Mouse (Mus musculus) heart, embryonic 16.5 days (tissue): ENCODE data around the gene Fastkd1. TPM values are rescaled to one million over a fixed set of nuclear protein-coding genes. Genes with fewer than 3 reads are reported as not detected.
A peak's percentile ranks its signal among the peaks of the same experiment; 100 is the strongest.

Experiments
- ATAC-seq: fragments of 200-750 bp; cut with Nextera tagmentation; replicated peaks from 2 replicates; pipeline ENCODE4 v1.8.0; 2017; ENCODE audit warnings: moderate number of reproducible peaks; ENCODE audit not compliant: insufficient read depth, low FRiP score; ENCODE audit errors: extremely low read depth
- H3K27ac ChIP-seq: fragments of 300-500 bp; sonication (generic); 2 replicates; pipeline ENCODE4 v1.5.1; 2014; ENCODE audit warnings: mild to moderate bottlenecking, low read length, control low read depth, moderate library complexity
- H3K27me3 ChIP-seq: fragments of 300-500 bp; sonication (generic); 2 replicates; pipeline ENCODE4 v1.6.1; 2014; ENCODE audit warnings: low read length, mixed read lengths; ENCODE audit not compliant: control insufficient read depth, insufficient read depth
- H3K36me3 ChIP-seq: fragments of 300-500 bp; sonication (generic); 2 replicates; pipeline ENCODE4 v1.6.1; 2014; ENCODE audit not compliant: control insufficient read depth, insufficient read depth
- H3K4me1 ChIP-seq: fragments of 300-500 bp; sonication (generic); 2 replicates; pipeline ENCODE4 v1.6.1; 2014; ENCODE audit warnings: low read length, mixed read lengths; ENCODE audit not compliant: control insufficient read depth, insufficient read depth
- H3K4me2 ChIP-seq: fragments of 300-500 bp; sonication (generic); 2 replicates; pipeline ENCODE4 v1.6.1; 2014; ENCODE audit warnings: low read depth, mild to moderate bottlenecking, control low read depth, low read length
- H3K4me3 ChIP-seq: fragments of 300-500 bp; sonication (generic); 2 replicates; pipeline ENCODE4 v1.5.1; 2014; ENCODE audit warnings: mild to moderate bottlenecking, control low read depth, low read length
- H3K9ac ChIP-seq: fragments of 300-500 bp; sonication (generic); 2 replicates; pipeline ENCODE4 v1.6.1; 2014; ENCODE audit warnings: low read length, control low read depth
- H3K9me3 ChIP-seq: fragments of 300-500 bp; sonication (generic); replicated peaks from 2 replicates; pipeline ENCODE4 v1.6.1; 2016; ENCODE audit warnings: low read length; ENCODE audit not compliant: control insufficient read depth
- WGBS: fragments of 180-500 bp; shearing (Covaris S2); extraction: QIAGEN DNeasy Blood & Tissue Kit; methylation state at CpG from one replicate; pipeline ENCODE4 v1.1.7; 2014; 5-methylcytosine and 5-hydroxymethylcytosine counted together
- polyA plus RNA-seq: library from polyadenylated mRNA; unstranded; fragments of >200 nt; fragmentation: Nextera tagmentation; extraction: Ambion mirVana; gene quantifications from 2 replicates; pipeline ENCODE4 v1.2.1, GENCODE M21; 2015

The Fastkd1 gene
- polyA plus RNA-seq, 1 experiment from 2014 or later: 21.2 TPM

DNA sequence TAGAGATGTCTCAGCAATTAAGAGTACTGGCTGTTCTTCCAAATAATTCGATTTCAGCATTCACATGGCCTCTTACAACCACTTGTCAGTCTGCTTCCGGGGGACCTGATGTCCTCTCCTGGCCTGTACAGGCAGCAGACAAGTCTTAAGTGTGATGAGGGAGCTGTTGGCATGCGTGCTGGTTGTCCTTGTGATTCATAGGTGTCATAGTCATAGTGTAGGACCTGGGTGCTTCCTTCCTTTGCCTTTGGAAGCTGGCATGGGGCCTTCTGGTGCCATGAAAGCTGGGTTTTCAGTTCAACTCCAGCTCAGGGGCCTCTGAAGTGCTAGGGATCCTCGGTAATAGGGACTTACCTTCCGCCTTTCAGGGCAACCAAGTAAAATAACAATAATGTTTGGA, 810 bp upstream of the Fastkd1 start:
- 71% methylated on average over 5 of the region's 5 CpGs for WGBS

DNA sequence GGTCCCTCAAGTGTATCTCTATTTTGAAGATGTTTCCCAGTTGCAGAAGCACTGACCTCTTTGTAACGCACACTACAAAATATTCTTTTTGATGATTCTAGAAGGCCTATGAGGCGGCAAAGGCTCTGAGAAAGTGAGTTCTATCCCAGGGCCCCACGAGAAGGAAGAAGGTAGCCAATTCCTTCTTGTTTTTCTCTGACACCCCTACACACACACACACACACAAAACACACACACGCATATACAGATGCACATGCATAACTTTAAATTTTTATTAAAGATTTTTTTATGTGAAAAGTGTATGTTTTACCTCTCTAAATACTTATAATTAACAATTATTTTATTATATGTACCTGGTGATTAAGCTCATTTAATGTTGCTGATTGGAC, 304 bp upstream of the Fastkd1 start:
- no peak for ATAC-seq
- Histone ChIP-seq H3K9ac (no peak overlapping the region), H3K27me3 (no peaks in the 10 kb centered on the region), H3K4me1 (peaks cover 2% of the 10 kb centered on the region), H3K36me3 (peaks cover 7% of the 10 kb centered on the region; the same call in 1 of the 2 replicates), H3K27ac (no peak overlapping the region), H3K9me3 (no peaks in the 10 kb centered on the region), H3K4me2 (peak overlapping the region; percentile 73), H3K4me3 (peak overlapping the region; percentile 96)
- WGBS: 24% methylated on average over 4 of the region's 4 CpGs

More for the DNA sequence above, 810 bp upstream of the Fastkd1 start:
- no peak for ATAC-seq
- no peak overlapping the region for H3K4me3 ChIP-seq
- no peaks in the 10 kb centered on the region for H3K9me3 ChIP-seq
- H3K4me2 ChIP-seq: no peak overlapping the region
- H3K9ac ChIP-seq: no peak overlapping the region
- H3K27me3 ChIP-seq: no peaks in the 10 kb centered on the region
- peaks cover 2% of the 10 kb centered on the region for H3K4me1 ChIP-seq
- no peak overlapping the region for H3K27ac ChIP-seq
- H3K36me3 ChIP-seq: peaks cover 7% of the 10 kb centered on the region; the same call in 1 of the 2 replicates

DNA sequence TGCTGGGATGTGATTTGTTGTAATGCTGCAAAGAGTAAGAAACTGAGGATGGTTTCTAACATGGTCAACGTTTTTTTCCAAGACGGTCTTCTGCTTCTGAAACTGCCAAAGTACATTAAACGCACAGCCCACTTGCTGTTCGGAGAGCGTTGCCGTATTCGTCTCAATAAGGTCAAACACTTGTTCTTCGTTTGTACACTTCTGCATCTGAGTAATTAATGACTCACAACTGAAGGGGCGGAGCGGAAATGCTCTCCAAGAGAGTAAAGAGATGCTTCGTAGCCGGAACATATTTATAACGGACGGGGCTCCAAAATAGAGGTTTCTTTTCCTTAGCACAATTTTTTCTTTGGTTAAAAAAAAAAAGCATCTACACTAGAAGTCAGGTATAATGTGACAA, 1.1 kb downstream of the Fastkd1 start:
- no peaks in the 10 kb centered on the region for H3K27me3 ChIP-seq
- ATAC-seq: no peak
- no peak overlapping the region for H3K27ac ChIP-seq
- H3K4me1 ChIP-seq: peaks cover 2% of the 10 kb centered on the region
- peaks cover 12% of the 10 kb centered on the region for H3K36me3 ChIP-seq
- peak overlapping the region; percentile 73 for H3K4me2 ChIP-seq
- peak overlapping the region; percentile 6; the same call in 1 of the 2 replicates for H3K4me3 ChIP-seq
- H3K9me3 ChIP-seq: no peaks in the 10 kb centered on the region
- WGBS: 87% methylated on average over 14 of the region's 14 CpGs
- peak overlapping the region; percentile 93; the same call in 1 of the 2 replicates for H3K9ac ChIP-seq

DNA sequence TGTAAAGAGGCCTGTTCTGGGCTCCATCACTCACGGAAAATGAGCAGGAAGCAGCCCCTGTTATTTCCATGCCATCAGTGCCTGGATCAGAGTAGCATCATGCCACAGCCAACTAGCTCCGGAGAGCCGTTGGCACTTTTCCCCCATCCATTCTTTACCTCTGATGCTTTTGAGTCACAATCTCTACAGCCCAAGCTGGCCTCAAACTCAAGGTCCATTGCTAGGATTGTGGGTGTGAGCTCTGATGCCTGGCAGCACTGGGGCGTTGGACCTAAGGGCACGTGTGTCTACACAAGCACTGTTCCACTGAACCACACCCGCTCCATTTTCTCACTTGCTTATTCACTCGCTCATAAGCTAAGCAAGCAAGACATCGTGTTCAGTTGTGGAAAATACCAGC, 12.9 kb downstream of the Fastkd1 start:
- H3K4me3 ChIP-seq: no peak overlapping the region
- H3K4me2 ChIP-seq: no peak overlapping the region
- no peaks in the 10 kb centered on the region for H3K9me3 ChIP-seq
- H3K4me1 ChIP-seq: no peaks in the 10 kb centered on the region
- 92% methylated on average over 8 of the region's 8 CpGs for WGBS
- H3K27ac ChIP-seq: no peak overlapping the region
- H3K27me3 ChIP-seq: no peaks in the 10 kb centered on the region
- peaks cover 35% of the 10 kb centered on the region for H3K36me3 ChIP-seq
- no peak for ATAC-seq
- H3K9ac ChIP-seq: no peak overlapping the region

DNA sequence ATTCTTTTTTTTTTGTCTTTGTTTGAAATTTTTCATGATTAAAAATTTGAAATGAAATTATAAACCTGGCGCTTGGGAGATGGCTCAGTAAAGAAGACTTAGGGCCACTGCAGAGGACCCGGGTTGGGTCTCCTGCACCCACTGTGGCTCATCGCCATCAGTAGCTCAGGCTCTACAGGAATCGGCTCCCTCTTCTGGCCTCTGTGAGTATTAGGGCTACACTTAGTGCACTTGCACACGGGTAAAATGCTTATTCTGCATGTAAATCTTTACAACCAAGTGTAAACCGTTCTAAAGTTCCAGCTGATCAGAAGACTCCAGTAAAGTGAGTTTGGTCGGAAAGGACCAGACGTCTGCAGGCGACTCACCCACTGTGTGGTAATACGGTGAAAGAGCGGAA, 19.8 kb downstream of the Fastkd1 start:
- Histone ChIP-seq H3K27ac (no peak overlapping the region), H3K4me3 (no peak overlapping the region), H3K4me1 (no peaks in the 10 kb centered on the region), H3K27me3 (no peaks in the 10 kb centered on the region), H3K36me3 (peaks cover 51% of the 10 kb centered on the region), H3K9me3 (no peaks in the 10 kb centered on the region), H3K4me2 (no peak overlapping the region), H3K9ac (no peak overlapping the region)
- WGBS: 94% methylated on average over 11 of the region's 11 CpGs
- ATAC-seq: no peak

DNA sequence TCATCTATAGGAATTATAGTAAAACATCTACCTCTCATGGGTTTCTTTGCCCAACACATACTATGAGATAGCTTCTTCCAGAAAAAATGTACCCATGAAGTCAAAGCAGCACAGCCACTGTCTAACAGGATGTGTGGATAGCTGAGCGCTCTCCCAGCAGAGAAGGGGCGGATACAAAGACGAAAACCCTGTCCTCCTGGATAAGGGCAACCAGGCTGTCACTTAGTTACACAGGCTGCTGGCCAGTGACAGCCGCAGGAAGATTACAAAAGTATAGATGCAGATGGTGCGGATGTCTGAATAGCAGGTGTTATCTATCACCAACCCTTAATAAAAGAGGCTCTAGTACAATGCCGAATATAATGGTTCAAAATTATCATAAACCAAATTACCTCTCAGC, 22.5 kb downstream of the Fastkd1 start:
- Histone ChIP-seq H3K27me3 (no peaks in the 10 kb centered on the region), H3K4me3 (no peak overlapping the region), H3K4me2 (no peak overlapping the region), H3K9ac (no peak overlapping the region), H3K4me1 (no peaks in the 10 kb centered on the region), H3K36me3 (peaks cover 56% of the 10 kb centered on the region), H3K9me3 (no peaks in the 10 kb centered on the region), H3K27ac (no peak overlapping the region)
- WGBS: 81% methylated on average over 6 of the region's 6 CpGs
- no peak for ATAC-seq

DNA sequence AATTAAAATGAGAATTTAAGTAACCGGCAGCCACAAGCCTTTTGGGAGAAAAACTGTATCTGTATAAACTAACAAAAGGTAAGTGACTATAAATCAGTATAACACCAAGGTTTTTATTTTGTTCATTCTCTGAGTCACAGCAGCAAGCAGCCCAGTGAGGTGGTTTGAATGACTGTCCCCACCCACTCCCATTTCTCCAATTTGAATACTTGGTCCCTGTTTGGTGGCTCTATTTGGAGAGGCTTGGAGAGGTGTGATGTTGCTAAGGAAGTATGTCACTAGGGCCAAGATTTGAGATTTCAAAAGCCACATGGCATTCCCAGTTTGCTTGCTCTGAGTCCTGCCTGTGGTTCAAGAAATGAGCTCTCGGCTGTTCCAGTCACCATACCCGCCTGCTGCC, 23.1 kb downstream of the Fastkd1 start:
- Histone ChIP-seq H3K9ac (no peak overlapping the region), H3K27ac (no peak overlapping the region), H3K9me3 (no peaks in the 10 kb centered on the region), H3K36me3 (peaks cover 56% of the 10 kb centered on the region), H3K4me2 (no peak overlapping the region), H3K4me1 (no peaks in the 10 kb centered on the region), H3K27me3 (no peaks in the 10 kb centered on the region), H3K4me3 (no peak overlapping the region)
- ATAC-seq: no peak
- WGBS: 86% methylated on average over 3 of the region's 3 CpGs

DNA sequence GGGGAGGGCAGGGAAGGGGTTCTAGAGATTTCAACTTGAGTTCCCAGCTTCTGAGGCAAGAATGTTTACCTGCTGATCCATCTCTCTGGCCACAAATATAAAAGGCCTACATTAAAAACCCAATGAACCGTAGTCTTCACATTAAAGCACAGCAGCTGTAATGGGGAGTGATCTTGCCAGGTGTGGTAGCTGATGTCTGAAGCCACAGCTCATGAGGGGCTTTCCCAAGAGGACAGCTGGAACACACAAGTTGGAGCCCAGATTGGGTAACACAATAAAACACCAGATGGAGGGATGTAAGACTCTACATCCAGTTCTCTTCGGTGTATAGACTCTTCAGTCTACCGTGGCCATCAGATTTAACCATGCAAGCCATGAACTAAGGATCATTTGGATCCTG, 28.8 kb downstream of the Fastkd1 start:
- no peaks in the 10 kb centered on the region for H3K4me1 ChIP-seq
- H3K9ac ChIP-seq: no peak overlapping the region
- no peak overlapping the region for H3K27ac ChIP-seq
- H3K4me3 ChIP-seq: no peak overlapping the region
- H3K36me3 ChIP-seq: peaks cover 28% of the 10 kb centered on the region
- 93% methylated on average over 3 of the region's 3 CpGs for WGBS
- ATAC-seq: no peak
- H3K27me3 ChIP-seq: no peaks in the 10 kb centered on the region
- no peaks in the 10 kb centered on the region for H3K9me3 ChIP-seq
- H3K4me2 ChIP-seq: no peak overlapping the region

DNA sequence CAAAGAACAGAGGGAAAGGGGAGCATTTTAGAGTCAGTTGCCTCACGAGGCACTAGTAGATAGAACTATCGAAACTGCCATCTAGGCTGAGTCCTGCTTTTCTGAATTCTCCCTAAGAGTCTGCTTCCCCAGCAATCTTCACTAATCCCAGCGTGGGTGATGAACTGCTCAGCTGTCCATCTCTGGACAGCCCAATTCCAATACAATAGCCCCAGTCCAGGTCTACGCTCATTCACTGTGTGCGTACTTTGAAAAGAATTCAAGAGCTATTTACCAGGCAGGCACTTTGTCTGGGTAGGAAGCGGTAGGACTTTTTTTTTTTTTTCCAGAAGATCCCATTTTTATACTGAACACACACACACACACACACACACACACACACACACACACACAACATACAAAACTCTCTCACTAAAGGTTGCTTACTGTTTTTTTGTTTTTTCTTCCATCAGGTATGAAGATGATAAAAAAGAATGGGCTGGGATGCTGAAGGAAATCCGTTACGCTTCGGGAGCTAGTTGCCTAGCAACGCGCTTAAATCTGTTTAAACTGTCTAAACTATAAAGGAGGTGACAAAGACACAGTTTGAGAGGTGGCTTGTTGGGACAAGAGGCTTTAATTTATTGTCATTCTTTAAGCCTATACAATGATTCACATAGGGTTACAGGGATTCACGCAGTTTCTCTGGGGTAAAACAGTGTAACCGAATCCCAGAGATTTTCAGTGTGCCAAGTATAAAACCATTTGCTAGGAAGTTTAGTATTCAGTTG, 30.1 kb downstream of the Fastkd1 start:
- Histone ChIP-seq H3K4me1 (no peaks in the 10 kb centered on the region), H3K4me3 (no peak overlapping the region), H3K36me3 (peaks cover 23% of the 10 kb centered on the region), H3K4me2 (no peak overlapping the region), H3K9me3 (no peaks in the 10 kb centered on the region), H3K9ac (no peak overlapping the region), H3K27me3 (no peaks in the 10 kb centered on the region), H3K27ac (no peak overlapping the region)
- no peak for ATAC-seq
- WGBS: 88% methylated on average over 13 of the region's 13 CpGs
